Mouse (Mus musculus) heart, embryonic 13.5 days (tissue): ENCODE results near the gene Cspg5. TPM values are rescaled to one million over a fixed set of nuclear protein-coding genes. Genes with fewer than 3 reads are reported as not detected.

Experiments
- ATAC-seq: fragments of 200-750 bp; cut with Nextera tagmentation; 2 replicates; pipeline ENCODE4 v1.8.0; 2017; ENCODE audit warnings: moderate TSS enrichment; ENCODE audit not compliant: insufficient number of reproducible peaks, low FRiP score, low TSS enrichment; ENCODE audit errors: extremely low read depth
- H3K27ac ChIP-seq: fragments of 300-500 bp; sonication (generic); replicated peaks from 2 replicates; pipeline ENCODE4 v1.5.1; 2015; ENCODE audit warnings: moderate library complexity, mild to moderate bottlenecking, inconsistent platforms
- H3K27me3 ChIP-seq: fragments of 300-500 bp; sonication (generic); replicated peaks from 2 replicates; pipeline ENCODE4 v1.6.1; 2015; ENCODE audit warnings: mild to moderate bottlenecking, inconsistent platforms
- H3K36me3 ChIP-seq: fragments of 300-500 bp; sonication (generic); 2 replicates; pipeline ENCODE4 v1.6.1; 2015; ENCODE audit warnings: mild to moderate bottlenecking, inconsistent platforms
- H3K4me1 ChIP-seq: fragments of 300-500 bp; sonication (generic); 2 replicates; pipeline ENCODE4 v1.6.1; 2015; ENCODE audit warnings: inconsistent platforms
- H3K4me2 ChIP-seq: fragments of 300-500 bp; sonication (generic); 2 replicates; pipeline ENCODE4 v1.6.1; 2015; ENCODE audit warnings: inconsistent platforms, mild to moderate bottlenecking, moderate library complexity
- H3K4me3 ChIP-seq: fragments of 300-500 bp; sonication (generic); 2 replicates; pipeline ENCODE4 v1.5.1; 2015; ENCODE audit warnings: moderate library complexity, mild to moderate bottlenecking, inconsistent platforms
- H3K9ac ChIP-seq: fragments of 300-500 bp; sonication (generic); 2 replicates; pipeline ENCODE4 v1.6.1; 2015; ENCODE audit warnings: inconsistent platforms, mild to moderate bottlenecking, moderate library complexity
- H3K9me3 ChIP-seq: fragments of 300-500 bp; sonication (generic); 2 replicates; pipeline ENCODE4 v1.6.1; 2016; ENCODE audit warnings: inconsistent platforms
- WGBS: fragments of 180-500 bp; shearing (Covaris S2); methylation state at CpG from one replicate; pipeline ENCODE4 v1.1.7; 2015; ENCODE audit warnings: mixed read lengths; 5-methylcytosine and 5-hydroxymethylcytosine counted together
- microRNA-seq: library from miRNA; unstranded; fragments of <30 nt; microRNA quantifications from one replicate; pipeline ENCODE4, GENCODE M21; 2016
- polyA plus RNA-seq: library from polyadenylated mRNA; unstranded; fragments of >200 nt; fragmentation: Nextera tagmentation; extraction: Ambion mirVana; gene quantifications from 2 replicates; pipeline ENCODE4 v1.2.1, GENCODE M21; 2015

Gene Cspg5
- polyA plus RNA-seq, 1 experiment from 2014 or later, result 2.3 TPM

DNA sequence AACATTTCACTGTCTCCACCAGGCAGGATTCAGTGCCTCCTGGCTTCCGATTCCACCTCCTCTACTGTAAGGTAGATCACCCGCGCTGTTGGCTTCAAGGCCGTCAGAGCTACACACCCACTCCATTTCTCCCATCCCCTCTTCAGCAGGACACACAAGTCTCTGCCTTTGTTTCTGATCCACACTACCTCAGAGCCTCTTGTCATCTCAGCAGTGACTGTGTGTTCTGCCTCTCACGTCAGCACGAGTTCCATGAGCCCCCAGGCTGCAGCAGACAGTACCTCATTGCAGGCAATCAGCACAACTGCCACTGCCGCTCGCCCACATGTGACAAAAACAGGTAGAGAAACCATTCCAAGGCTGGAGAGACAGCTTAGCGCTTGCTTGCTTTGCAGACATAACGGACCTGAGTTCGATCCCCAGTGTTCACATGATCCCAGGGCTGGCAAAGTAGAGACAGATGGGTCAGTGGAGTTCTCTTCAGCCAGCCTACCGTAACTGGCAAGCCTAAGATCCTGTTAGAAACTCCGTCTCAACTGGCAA is 50.4 kb downstream of the Cspg5 start:
- Histone ChIP-seq H3K4me1 (no peaks in the 10 kb centered on the region), H3K9ac (no peak overlapping the region), H3K4me3 (no peak overlapping the region), H3K36me3 (no peaks in the 10 kb centered on the region), H3K27me3 (no peaks in the 10 kb centered on the region), H3K27ac (no peak overlapping the region), H3K9me3 (no peaks in the 10 kb centered on the region), H3K4me2 (no peak overlapping the region)
- ATAC-seq, result no peak
- WGBS, result 77% methylated on average over 13 of the region's 13 CpGs

DNA sequence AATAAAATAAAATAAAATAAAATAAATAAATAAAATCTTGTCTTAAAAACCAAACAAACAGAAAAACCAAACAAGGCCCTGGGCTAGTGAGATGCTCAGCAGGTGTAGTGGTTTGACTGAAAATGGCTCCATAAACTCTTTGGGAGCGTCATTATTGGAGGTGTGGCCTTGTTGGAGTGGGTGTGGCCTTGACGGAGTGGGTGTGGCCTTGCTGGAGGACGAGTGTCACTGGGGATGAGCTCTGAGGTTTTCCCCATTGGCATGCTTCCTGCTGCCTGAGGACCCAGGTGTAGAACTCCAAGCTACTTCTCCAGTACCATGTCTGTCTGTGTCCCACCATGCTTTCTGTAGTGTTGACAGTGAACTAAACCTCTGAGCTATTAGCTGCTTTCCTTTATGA is 51.2 kb downstream of the Cspg5 start:
- H3K4me2 ChIP-seq, result no peak overlapping the region
- no peak overlapping the region for H3K4me3 ChIP-seq
- H3K9me3 ChIP-seq, result no peaks in the 10 kb centered on the region
- no peaks in the 10 kb centered on the region for H3K4me1 ChIP-seq
- ATAC-seq, result no peak
- WGBS, result 50% methylated on average over 3 of the region's 3 CpGs
- H3K27ac ChIP-seq, result no peak overlapping the region
- H3K36me3 ChIP-seq, result no peaks in the 10 kb centered on the region
- no peak overlapping the region for H3K9ac ChIP-seq
- no peaks in the 10 kb centered on the region for H3K27me3 ChIP-seq

DNA sequence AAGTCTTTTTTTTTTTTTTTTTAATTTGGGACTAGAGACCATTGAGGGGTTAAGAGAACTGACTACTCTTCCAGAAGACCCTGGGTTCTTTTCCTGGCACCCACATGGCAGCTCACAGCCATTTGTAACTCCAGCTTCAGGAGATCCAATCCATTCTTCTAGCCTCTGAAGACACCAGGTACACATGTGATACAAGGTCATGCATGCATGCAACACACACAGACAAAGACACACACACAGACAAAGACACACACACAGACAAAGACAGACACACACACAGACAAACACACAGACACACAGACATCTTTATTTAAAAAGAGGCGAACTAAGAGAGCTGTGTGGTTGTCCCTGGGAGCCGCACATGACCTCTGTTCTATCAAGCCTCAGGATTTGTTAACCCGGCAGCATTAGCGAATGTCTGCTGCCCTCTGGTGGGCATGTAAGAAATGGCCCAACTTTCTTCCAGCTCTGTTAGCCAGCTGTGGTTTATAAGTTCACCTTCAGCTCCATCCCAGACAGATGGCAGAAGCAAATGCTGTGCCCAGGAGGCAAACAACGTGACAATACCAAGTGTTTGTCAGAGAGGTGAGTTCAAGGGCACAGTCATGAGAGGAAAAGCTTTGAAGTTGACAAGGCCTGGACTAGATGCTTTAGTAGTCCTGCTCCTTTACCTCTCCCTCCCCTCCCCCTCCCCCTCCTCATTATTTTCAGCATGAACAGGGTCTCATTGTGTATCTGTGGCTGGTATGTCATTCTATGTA is 53.5 kb downstream of the Cspg5 start:
- WGBS, result 5% methylated on average over 5 of the region's 5 CpGs
- no peaks in the 10 kb centered on the region for H3K36me3 ChIP-seq
- no peaks in the 10 kb centered on the region for H3K27me3 ChIP-seq
- ATAC-seq, result no peak
- H3K4me1 ChIP-seq, result no peaks in the 10 kb centered on the region
- H3K27ac ChIP-seq, result no peak overlapping the region
- peaks cover 16% of the 10 kb centered on the region for H3K9me3 ChIP-seq
- H3K4me2 ChIP-seq, result no peak overlapping the region
- H3K9ac ChIP-seq, result 0 out of 2 replicates have a peak overlapping the region, but pooled peaks have one; percentile 24
- H3K4me3 ChIP-seq, result no peak overlapping the region

DNA sequence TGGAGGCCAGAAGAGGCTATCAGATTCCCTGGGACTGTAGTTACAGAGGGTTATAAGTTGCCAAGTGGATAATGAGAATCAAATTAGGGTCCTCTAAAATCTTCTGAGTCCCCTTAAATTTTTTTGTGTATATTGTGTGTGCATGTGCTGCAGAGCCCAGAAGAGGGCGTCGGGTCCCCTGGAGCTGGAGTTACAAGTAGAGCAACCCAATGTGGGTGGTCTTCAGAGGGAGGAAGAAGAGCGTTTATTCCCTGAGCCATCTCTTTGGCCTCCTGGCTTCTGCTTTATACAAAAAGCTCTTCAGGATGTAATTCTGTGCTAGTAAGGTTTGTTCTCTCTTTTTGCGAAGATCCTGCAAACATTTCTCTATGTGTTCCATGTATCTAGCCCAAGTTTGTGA is 60.9 kb downstream of the Cspg5 start:
- peak overlapping the region; percentile 86 for H3K9ac ChIP-seq
- 7% methylated on average over 4 of the region's 4 CpGs for WGBS
- H3K9me3 ChIP-seq, result peaks cover 16% of the 10 kb centered on the region
- peaks cover 19% of the 10 kb centered on the region for H3K4me1 ChIP-seq
- H3K27me3 ChIP-seq, result no peaks in the 10 kb centered on the region
- H3K27ac ChIP-seq, result peak overlapping the region; percentile 89
- H3K4me3 ChIP-seq, result peak overlapping the region; percentile 61
- no peaks in the 10 kb centered on the region for H3K36me3 ChIP-seq
- ATAC-seq, result no peak
- peak overlapping the region; percentile 82 for H3K4me2 ChIP-seq

DNA sequence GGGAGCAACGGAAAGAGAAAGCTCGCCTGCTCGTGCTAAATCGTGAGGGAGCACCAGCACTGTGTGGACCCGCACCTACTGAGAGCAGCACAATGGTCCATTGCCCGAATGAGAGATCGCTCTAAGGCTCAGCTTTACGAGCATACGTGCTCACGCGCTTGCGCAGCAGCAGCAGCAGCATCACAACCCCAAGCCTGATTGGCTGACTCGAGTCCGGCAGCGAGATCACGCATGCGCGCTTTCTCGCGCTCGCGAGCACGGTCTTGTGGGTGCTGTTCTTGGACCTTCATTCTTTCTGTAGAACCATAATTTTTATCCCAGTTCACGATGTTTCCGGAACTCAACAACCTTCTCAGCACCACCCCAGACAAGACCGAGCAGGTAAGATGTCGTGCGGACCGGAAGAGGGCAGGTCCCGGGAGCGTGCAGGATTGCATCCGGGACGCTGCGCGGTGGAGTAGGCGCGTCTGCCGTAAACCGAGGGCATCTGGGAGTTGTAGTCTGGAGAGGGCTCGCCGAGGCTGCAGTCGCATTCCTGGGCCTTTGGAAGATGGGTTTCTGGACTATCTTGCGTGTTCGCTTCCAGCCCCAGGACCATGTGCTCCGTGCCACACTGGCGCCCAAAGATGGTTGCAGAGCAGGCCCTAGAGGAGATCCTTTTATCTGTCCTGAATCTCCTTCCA is 61.5 kb downstream of the Cspg5 start, which contains the start of gene Elp6:
TSS of gene Elp6 (plus strand) at position 205 of the 683 bp plus-strand sequence.
- Histone ChIP-seq H3K4me2 (peak within 1 kb of the TSS; percentile 82), H3K4me1 (peaks cover 19% of the 10 kb centered on the region), H3K27ac (peak within 1 kb of the TSS; percentile 89), H3K9me3 (peaks cover 16% of the 10 kb centered on the region), H3K4me3 (peak within 1 kb of the TSS; percentile 61), H3K36me3 (peaks cover 5% of the 10 kb centered on the region), H3K27me3 (no peaks in the 10 kb centered on the region), H3K9ac (peak within 1 kb of the TSS; percentile 86)
- ATAC-seq, result peak; percentile 91
- WGBS, result under 1% methylated on average over 46 of the region's 46 CpGs

DNA sequence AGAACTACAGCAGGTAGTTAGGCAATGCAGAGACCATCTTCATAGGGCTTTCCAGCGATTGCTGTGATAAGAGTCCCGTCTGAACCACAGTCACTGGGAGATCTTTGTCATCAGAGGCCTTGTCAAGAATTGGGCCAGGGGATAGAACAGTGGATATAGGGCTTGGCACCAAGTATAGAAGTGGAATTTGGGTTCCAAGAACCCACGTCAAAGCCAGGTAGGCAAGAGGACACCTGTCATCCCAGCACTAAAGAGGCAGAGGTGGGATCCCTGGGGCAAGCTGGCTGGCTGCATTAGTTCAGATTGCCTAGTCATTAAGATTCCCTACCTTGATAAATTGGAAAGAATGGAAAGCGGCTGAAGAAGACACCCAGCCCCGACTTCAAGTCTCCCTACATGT is 62.8 kb downstream of the Cspg5 start:
- H3K36me3 ChIP-seq, result peaks cover 17% of the 10 kb centered on the region
- WGBS, result 86% methylated on average over 5 of the region's 5 CpGs
- H3K9me3 ChIP-seq, result peaks cover 6% of the 10 kb centered on the region
- no peak overlapping the region for H3K4me3 ChIP-seq
- ATAC-seq, result no peak
- peaks cover 19% of the 10 kb centered on the region for H3K4me1 ChIP-seq
- no peak overlapping the region; the same call in 1 of the 2 replicates for H3K9ac ChIP-seq
- H3K27me3 ChIP-seq, result no peaks in the 10 kb centered on the region
- no peak overlapping the region for H3K27ac ChIP-seq
- no peak overlapping the region; the same call in 1 of the 2 replicates for H3K4me2 ChIP-seq

Small RNAs within 50 kb of the gene (microRNA-seq; reads per million reads assigned to microRNA genes)
- gene Mir6236, result 74.2 reads per million, percentile 51 among the genes with 10 or more reads in this experiment

Other genes with a start within 250 kb of the Cspg5 start
- gene Smarcc1, start 126.1 kb upstream of the Cspg5 start, polyA plus RNA-seq, result 76.9 TPM in 2 replicates
- 98.0 and 98.2 TPM in 2 replicates for gene Dhx30, start 126.0 kb upstream of the Cspg5 start, polyA plus RNA-seq
- gene Elp6, start 61.4 kb downstream of the Cspg5 start, polyA plus RNA-seq, result 17.2 and 17.6 TPM in 2 replicates
- 18.2 and 19.9 TPM in 2 replicates for gene Scap, start 89.5 kb downstream of the Cspg5 start, polyA plus RNA-seq
- gene Ptpn23, start 164.4 kb downstream of the Cspg5 start, polyA plus RNA-seq, result 13.1 and 15.4 TPM in 2 replicates
- 1.8 and 2.9 TPM in 2 replicates for gene Ngp, start 176.0 kb downstream of the Cspg5 start, polyA plus RNA-seq
- gene Klhl18, start 232.9 kb downstream of the Cspg5 start, polyA plus RNA-seq, result 6.9 and 8.4 TPM in 2 replicates
- 0.38 and 0.51 TPM in 2 replicates for gene Kif9, start 233.2 kb downstream of the Cspg5 start, polyA plus RNA-seq